Mouse (Mus musculus) small intestine, adult 2 months (tissue): Measurements from ENCODE around the gene Dnase1.

Experiments used
- CTCF ChIP-seq: fragments of 200-500 bp; IDR thresholded peaks from 2 replicates; pipeline ENCODE4 v1.5.1; 2012; ENCODE audit warnings: low read depth, mild to moderate bottlenecking, control low read depth, inconsistent platforms, low read length, moderate library complexity, mixed read lengths; ENCODE audit not compliant: insufficient replicate concordance, insufficient read length; ENCODE audit errors: extremely low read depth
- POLR2A ChIP-seq: fragments of 200-500 bp; IDR thresholded peaks from 2 replicates; pipeline ENCODE4 v1.6.1; 2012; ENCODE audit warnings: low read depth, mild to moderate bottlenecking, control low read depth, inconsistent platforms, low read length, moderate library complexity

- TF ChIP-seq CTCF (no peak), POLR2A (no peak)
These were observed 17.1 kb downstream of the Dnase1 start for GRCm38 (mm10) chr16:4053811-4054210.
